Mouse (Mus musculus): ENCODE results near the gene Rpl24. TPM values are rescaled to one million over a fixed set of nuclear protein-coding genes. Genes with fewer than 3 reads are reported as not detected.
"Not testable (repeated sequence)": the region's sequence is repeated elsewhere in the genome, so short reads cannot be mapped to it uniquely, and the experiment has no call there.

Rpl24 gene
- polyA plus RNA-seq, 1 experiment from 2014 or later, result 708 TPM

- H3K36me3 ChIP-seq, result no peaks in the 10 kb centered on the region
- no peak overlapping the region for H3K9ac ChIP-seq
- ATAC-seq (ENCODE audit: low FRiP score), result peak; percentile 38
- no peaks in the 10 kb centered on the region for H3K27me3 ChIP-seq
- H3K9me3 ChIP-seq (replicated peaks), result no peaks in the 10 kb centered on the region
- 43% methylated on average over 19 of the region's 19 CpGs for WGBS
- H3K4me1 ChIP-seq, result no peaks in the 10 kb centered on the region
- no peak overlapping the region for H3K27ac ChIP-seq
- H3K4me2 ChIP-seq (replicated peaks), result 0 out of 2 replicates have a peak overlapping the region, but pooled peaks have one; percentile 4
- H3K4me3 ChIP-seq, result no peak overlapping the region
These were observed 15.0 kb upstream of the Rpl24 start for GRCm38 (mm10) chr16:55950946-55951678.

DNA sequence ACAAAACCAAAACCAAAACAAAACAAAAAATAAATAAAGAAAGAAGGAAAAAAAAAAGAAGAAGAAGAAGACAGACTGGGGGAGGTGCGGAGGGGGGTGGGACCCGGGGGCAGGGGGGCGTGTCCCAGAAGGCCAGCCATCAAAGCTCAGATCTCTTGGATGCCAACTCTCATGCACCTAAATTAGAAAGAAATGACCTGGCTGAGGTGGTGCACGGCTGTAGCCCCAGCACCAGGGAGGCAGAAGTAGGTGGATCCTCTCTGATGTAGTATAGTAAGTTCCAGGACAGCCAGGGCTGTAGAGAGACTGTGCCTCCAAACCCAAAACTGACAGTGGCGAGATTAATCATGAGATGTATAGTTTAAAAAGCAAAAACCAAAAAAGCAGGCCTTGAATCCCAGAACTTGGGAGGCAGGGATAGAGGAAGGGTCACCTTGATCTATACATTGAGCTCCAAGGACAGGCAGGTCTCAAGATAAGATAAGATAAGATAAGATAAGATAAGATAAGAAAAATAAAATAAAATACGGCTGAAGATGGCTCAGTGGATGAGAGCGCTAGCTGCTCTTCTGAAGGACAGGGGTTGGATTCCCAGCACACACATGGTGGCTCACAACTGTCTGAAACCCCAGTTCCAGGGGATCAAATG is 14.3 kb upstream of the Rpl24 start:
- Histone ChIP-seq H3K27me3 (no peaks in the 10 kb centered on the region), H3K9me3 (replicated peaks) (no peaks in the 10 kb centered on the region), H3K4me1 (no peaks in the 10 kb centered on the region), H3K9ac (no peak overlapping the region), H3K27ac (no peak overlapping the region), H3K4me3 (no peak overlapping the region), H3K4me2 (replicated peaks) (no peak overlapping the region), H3K36me3 (no peaks in the 10 kb centered on the region)
- 77% methylated on average over 7 of the region's 7 CpGs for WGBS
- no peak for ATAC-seq (ENCODE audit: low FRiP score)

DNA sequence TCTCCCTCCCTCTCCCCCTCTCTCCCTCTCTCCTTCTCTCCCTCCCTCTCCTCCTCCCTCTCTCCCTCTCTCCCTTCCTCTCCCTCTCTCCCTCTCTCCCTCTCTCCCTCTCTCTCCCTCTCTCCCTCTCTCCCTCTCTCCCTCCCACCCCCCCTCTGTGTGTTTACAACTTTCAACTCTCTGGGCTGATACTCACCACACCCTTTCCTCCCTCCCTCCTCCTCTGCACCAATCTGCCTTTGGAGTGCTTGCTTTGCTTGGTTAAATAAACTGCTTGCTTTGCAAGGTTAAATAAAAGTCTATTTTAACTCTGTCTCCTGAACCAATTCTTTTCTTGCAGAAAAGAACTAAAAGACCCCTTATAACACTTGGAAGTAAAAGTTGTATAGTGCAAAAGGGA is 13.3 kb upstream of the Rpl24 start:
- Histone ChIP-seq H3K9ac (no peak overlapping the region), H3K4me1 (no peaks in the 10 kb centered on the region), H3K27me3 (no peaks in the 10 kb centered on the region), H3K27ac (no peak overlapping the region), H3K9me3 (replicated peaks) (no peaks in the 10 kb centered on the region), H3K36me3 (no peaks in the 10 kb centered on the region), H3K4me3 (no peak overlapping the region), H3K4me2 (replicated peaks) (no peak overlapping the region)
- ATAC-seq (ENCODE audit: low FRiP score), result no peak

GRCm38 (mm10) chr16:55954196-55954595 is 11.9 kb upstream of the Rpl24 start:
- H3K27me3 ChIP-seq; H3K4me3 ChIP-seq; H3K4me2 ChIP-seq (replicated peaks); H3K36me3 ChIP-seq; H3K27ac ChIP-seq; H3K9me3 ChIP-seq (replicated peaks); ATAC-seq (ENCODE audit: low FRiP score); H3K4me1 ChIP-seq; H3K9ac ChIP-seq: not testable (repeated sequence)
- WGBS, result 94% methylated on average over 9 of the region's 9 CpGs

DNA sequence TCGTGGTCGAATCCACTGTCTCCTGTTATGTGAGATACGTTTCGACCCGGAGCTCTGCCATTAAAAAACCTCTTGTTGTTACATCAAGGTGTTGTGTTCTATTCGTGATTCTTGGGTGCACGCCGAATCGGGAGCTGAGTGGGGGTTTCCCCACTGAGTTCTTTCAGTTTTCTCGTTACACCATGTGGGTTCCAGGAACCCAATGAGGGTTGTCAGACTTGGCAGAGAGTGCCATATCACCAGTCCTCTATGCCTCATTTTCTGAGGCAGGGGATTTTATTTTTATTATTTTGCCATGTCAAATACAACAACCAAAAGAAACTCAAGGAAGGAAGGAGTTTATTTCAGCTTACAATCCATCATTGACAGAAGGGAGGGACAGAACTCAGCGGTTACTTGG is 3.0 kb upstream of the Rpl24 start:
- H3K4me3 ChIP-seq; H3K36me3 ChIP-seq; ATAC-seq (ENCODE audit: low FRiP score); H3K4me1 ChIP-seq; H3K27ac ChIP-seq; H3K27me3 ChIP-seq; H3K9me3 ChIP-seq (replicated peaks); H3K9ac ChIP-seq; H3K4me2 ChIP-seq (replicated peaks): not testable (repeated sequence)
- 93% methylated on average over 6 of the region's 11 CpGs for WGBS

DNA sequence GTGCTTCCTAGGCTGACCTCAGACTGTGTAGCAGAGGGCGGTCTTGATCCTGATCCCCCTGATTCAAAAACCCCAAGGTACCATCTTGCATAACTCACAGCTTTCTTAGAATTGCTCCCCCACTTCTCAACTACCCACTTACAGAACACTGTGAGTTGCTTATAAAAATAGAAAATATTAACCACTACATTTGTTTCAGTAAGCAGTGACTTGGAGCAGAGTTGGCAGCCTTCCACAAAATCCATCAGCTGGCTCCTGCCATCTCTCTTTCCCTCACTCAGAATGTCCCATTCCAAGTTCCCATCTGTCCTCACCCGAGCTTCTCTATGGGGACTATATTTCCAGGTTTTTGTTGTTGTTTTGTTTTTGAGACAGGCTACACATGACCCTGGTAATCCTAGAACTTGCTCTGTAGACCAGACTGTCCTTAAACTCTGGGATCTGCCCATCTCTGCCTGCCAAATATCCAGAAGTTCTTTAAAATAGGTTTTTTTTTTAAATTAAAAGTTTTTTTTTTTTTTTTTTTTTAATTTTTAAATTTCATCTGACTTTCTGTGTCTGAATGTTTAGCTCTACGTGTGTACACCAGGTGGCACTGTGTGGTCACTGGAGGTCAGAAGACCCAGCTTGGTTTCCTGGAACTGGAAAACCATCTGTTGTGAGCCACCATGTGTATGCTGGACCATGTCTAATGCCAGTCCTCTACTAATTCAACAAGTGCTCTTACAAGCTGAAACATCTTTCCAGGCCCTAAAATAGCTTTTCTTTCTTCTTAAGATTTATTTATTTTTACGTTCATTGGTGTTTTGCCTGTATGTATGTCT is 1.7 kb upstream of the Rpl24 start:
- Histone ChIP-seq H3K9ac (no peak overlapping the region), H3K4me2 (replicated peaks) (no peak overlapping the region), H3K27me3 (no peaks in the 10 kb centered on the region), H3K36me3 (peaks cover 13% of the 10 kb centered on the region), H3K9me3 (replicated peaks) (no peaks in the 10 kb centered on the region), H3K4me3 (no peak overlapping the region), H3K27ac (no peak overlapping the region), H3K4me1 (peaks cover 5% of the 10 kb centered on the region)
- 67% methylated on average over 4 of the region's 4 CpGs for WGBS
- ATAC-seq (ENCODE audit: low FRiP score), result no peak

GRCm38 (mm10) chr16:55967221-55967620 is 1.1 kb downstream of the Rpl24 start:
- WGBS, result 47% methylated on average over 1 of the region's 1 CpGs
- no peak for ATAC-seq (ENCODE audit: low FRiP score)
- H3K9me3 ChIP-seq (replicated peaks), result no peaks in the 10 kb centered on the region
- H3K27me3 ChIP-seq, result no peaks in the 10 kb centered on the region
- peak overlapping the region; percentile 92 for H3K4me2 ChIP-seq (replicated peaks)
- no peak overlapping the region for H3K27ac ChIP-seq
- H3K4me1 ChIP-seq, result peaks cover 5% of the 10 kb centered on the region
- H3K36me3 ChIP-seq, result peaks cover 39% of the 10 kb centered on the region
- peak overlapping the region; percentile 82 for H3K9ac ChIP-seq
- peak overlapping the region; percentile 58 for H3K4me3 ChIP-seq

DNA sequence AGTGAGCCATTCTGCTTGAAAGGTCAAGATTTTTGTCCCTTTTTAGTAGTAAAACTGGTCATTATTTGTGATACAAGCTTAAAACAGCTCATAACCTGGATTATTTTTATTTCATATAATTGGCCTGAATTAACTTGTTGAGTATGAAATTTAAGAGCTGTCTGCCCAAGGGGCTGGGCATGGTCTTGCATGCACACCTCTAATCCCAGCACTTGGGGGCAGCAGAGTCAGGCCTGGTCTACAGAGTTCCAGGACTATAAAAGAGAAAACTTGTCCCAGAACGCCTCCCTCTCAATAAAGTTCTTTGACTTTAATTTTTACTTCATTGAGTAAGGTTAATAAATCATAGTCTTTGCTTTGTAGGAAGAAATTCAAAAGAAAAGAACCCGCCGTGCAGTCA is 3.1 kb downstream of the Rpl24 start:
- H3K27ac ChIP-seq, result no peak overlapping the region
- no peak overlapping the region for H3K9ac ChIP-seq
- peaks cover 40% of the 10 kb centered on the region for H3K36me3 ChIP-seq
- no peaks in the 10 kb centered on the region for H3K27me3 ChIP-seq
- H3K4me1 ChIP-seq, result peaks cover 9% of the 10 kb centered on the region
- H3K9me3 ChIP-seq (replicated peaks), result no peaks in the 10 kb centered on the region
- WGBS, result 84% methylated on average over 3 of the region's 3 CpGs
- H3K4me2 ChIP-seq (replicated peaks), result no peak overlapping the region
- no peak for ATAC-seq (ENCODE audit: low FRiP score)
- no peak overlapping the region for H3K4me3 ChIP-seq

DNA sequence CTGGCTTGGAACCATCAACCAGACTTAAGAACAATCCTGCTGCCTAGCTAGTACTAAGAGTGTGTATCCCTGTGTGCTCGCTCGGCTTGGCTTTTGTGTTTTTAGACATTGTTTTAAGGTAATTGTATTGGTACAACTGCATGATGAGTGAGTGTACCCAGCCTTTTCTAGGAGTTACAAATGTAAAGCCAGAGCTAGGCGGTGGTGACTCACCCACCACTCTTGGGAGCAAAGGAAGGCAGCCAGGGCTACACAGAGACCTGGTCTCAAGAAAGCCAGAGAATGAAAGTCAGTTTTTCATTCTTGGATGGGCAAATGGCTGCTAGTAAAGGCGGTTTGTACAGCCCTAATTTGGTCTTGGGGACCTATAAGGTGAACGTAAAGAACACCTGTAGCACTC is 4.3 kb downstream of the Rpl24 start:
- peaks cover 40% of the 10 kb centered on the region for H3K36me3 ChIP-seq
- H3K4me2 ChIP-seq (replicated peaks), result no peak overlapping the region
- no peaks in the 10 kb centered on the region for H3K27me3 ChIP-seq
- no peak overlapping the region for H3K9ac ChIP-seq
- H3K4me3 ChIP-seq, result no peak overlapping the region
- H3K27ac ChIP-seq, result no peak overlapping the region
- no peak for ATAC-seq (ENCODE audit: low FRiP score)
- H3K9me3 ChIP-seq (replicated peaks), result no peaks in the 10 kb centered on the region
- 96% methylated on average over 5 of the region's 5 CpGs for WGBS
- peaks cover 15% of the 10 kb centered on the region for H3K4me1 ChIP-seq

DNA sequence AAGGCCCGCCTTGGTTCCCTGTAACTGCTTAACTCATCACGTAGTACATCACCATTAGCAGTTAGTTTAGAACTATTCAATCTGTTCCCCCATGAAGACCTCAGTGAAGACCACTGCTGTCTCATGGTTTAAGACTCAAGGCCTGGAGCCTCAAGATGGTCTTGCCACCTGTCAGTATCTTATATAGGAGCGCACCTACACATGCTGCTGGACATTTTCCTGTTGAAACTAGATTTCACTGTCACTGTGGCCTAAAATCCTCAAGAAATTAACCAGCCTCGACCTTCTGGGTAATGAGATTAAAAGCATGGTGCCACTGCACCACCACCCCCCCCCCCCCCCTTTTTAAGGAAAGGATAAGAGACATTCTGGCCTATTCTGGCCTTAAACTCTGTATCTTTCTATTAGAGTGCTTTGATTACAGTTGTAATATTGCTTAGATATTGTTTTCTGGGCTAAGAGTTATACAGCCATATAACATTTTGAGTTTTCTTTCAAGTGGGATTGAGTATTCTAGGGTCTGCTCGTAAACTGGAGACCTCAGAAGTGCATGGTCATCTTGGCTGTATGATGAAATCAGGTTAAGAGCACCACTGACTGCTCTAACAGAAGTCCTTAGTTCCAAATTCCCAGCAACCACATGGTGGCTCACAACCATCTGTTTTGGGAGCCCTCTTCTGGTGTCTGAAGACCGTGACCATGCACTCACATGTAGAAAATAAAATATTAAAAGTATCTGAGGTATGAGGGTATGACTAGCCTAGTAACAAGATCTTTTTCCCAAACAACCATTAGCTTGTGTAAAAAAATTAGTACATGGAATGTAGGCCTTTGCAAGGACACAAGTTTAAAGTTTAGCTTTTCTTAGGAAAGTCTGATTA is 5.9 kb downstream of the Rpl24 start:
- no peak overlapping the region for H3K27ac ChIP-seq
- H3K9me3 ChIP-seq (replicated peaks), result no peaks in the 10 kb centered on the region
- 83% methylated on average over 6 of the region's 6 CpGs for WGBS
- no peak overlapping the region for H3K4me3 ChIP-seq
- no peak overlapping the region for H3K4me2 ChIP-seq (replicated peaks)
- ATAC-seq (ENCODE audit: low FRiP score), result no peak
- H3K4me1 ChIP-seq, result peaks cover 21% of the 10 kb centered on the region
- peaks cover 40% of the 10 kb centered on the region for H3K36me3 ChIP-seq
- H3K27me3 ChIP-seq, result no peaks in the 10 kb centered on the region
- H3K9ac ChIP-seq, result no peak overlapping the region

DNA sequence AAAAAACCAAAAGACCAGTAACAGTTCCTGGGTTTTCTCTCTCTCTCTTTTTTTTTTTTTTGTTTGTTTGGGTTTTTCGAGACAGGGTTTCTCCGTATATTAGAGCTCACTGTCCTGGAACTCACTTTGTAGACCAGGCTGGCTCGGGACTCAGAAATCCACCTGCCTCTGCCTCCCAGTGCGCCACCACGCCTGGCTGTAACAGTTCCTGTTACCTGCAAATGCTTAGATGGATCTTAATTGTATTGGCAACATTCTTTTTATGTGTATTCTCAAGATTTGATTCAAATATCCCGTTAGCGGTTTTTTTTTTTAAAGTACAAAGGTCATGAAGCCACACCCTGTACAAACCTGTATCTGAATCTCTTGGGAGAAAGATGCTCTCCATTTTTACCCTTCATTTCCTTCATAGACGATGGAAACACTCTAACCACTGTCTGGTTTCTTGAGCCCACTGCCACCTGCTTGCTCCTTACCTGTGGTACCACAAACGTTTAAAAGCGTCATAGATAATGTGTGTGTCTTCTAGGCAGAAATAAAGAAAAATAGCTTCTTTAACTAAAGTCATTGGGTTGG is 6.6 kb downstream of the Rpl24 start:
- 56% methylated on average over 10 of the region's 10 CpGs for WGBS
- H3K27me3 ChIP-seq, result no peaks in the 10 kb centered on the region
- peak overlapping the region; percentile 8; the same call in 1 of the 2 replicates for H3K9ac ChIP-seq
- no peak for ATAC-seq (ENCODE audit: low FRiP score)
- no peaks in the 10 kb centered on the region for H3K9me3 ChIP-seq (replicated peaks)
- peaks cover 39% of the 10 kb centered on the region for H3K36me3 ChIP-seq
- H3K4me1 ChIP-seq, result peaks cover 16% of the 10 kb centered on the region
- H3K27ac ChIP-seq, result no peak overlapping the region; the same call in 1 of the 2 replicates
- peak overlapping the region; percentile 97 for H3K4me3 ChIP-seq
- H3K4me2 ChIP-seq (replicated peaks), result peak overlapping the region; percentile 78

Data from hindbrain, embryonic 12.5 days (tissue).